Mouse (Mus musculus) cerebellum, postnatal 36 days (tissue): ENCODE data around the gene Zfhx3.

Experiments
- DNase-seq, 2 experiments: peaks; one replicate each; pipeline ENCODE4 v3.0.0; 2021 to 2022; ENCODE audit warnings: mixed read lengths in 2 of 2

The Zfhx3 gene

DNA sequence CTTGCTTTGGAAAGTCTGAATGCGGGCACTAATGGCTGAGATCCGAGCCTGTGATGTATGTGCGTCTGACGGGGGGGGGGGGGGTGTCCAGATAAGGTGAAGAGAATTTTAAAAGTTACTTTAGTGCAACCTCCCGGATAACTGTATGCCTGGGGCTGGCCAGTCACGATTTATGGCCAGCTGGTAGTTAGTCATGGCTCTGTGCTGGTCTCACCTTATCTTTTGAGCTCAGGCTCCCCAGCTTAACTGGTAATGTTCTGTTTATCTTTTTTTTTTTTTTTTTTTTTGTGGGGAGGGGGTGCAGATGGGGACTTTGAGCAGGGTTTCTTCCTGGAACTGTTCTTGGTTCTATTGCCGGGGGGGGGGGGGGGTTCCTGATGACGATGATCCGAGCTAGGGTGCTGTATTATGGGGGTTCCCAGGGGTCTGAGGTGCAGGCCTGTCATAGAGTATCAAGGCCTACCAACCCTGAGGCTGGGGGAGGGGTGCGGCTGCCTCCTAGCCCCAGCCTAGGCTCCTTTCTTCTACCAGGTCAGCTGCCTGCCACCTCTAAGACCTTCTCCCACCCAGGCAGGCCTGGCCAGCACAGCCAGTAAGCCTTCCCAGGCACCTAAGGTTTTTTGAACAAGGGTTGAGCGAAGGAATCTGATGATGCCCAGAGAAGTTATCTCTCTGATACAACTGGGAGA, 782.5 kb downstream of the Zfhx3 start:
- DNase-seq, result no peak

DNA sequence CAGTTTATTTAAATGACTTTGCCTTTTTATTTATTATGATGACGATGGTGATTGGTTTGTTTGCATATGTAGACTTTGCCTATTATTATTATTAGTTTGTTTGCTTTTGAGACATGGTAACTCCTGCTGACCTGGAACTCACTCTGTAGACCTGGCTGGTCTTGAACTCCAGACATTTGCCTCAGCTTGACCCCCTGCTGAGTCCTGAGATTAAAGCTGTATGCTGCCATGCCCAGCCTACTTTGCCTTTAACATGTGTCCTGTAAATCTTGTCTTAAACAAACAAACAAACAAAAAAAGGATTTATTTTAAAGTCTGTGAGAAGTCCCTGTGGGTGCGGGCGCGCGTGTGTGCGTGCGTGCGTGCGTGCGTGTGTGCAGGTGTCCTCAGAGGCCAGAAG, 783.2 kb downstream of the Zfhx3 start:
- DNase-seq, result no peak

DNA sequence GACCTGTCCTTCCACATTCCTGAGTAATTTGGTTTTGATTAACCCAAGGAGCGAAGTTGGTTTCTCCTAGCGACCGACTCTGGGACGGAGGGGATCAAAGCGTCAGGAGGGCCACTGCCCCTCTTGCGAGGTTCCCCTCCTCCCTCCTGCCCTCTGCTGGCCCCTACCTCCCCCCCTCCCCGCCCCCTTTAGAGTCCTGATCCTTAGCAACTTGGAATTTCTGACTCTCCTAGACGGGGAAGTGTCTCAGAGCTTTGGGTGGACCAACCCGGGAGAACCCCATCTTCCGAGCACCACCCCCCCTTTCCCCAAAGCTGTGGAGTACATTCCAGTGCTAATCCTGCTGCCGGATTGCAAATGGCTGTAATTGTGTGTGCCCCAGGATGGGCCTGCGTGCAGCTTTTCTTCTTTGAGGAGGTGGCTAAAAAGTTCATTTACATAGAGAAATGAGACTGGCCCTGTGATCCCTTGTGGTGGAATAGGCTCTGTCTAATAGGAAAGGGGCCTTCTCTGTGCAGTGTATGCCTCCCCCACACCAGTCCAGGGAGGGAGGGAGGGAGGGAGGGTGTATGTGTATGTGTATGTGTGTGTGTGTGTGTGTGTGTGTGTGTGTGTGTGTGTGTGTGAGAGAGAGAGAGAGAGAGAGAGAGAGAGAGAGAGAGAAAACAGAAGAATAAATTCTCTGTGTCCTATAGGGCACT, 784.2 kb downstream of the Zfhx3 start:
- DNase-seq, result no peak

DNA sequence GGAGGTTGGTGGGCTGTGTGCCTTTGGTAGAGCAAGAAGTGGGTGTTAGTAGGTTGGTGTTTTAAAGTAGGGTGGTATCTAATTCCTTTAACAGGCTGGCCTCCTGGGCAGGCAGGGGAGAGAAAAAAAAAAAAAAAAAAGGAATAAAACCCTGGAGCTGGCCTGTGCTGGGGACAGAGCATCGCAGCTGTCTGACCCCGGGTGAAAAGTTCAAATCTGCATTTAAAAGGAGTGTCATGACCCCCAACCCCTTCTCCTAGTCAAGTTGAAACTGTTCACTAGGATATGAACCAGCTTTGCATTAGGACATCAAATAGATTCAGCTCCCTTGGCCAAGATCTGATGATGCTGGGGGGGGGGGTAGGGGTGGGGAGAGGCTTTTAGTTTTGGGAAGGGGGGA, 786.7 kb downstream of the Zfhx3 start:
- DNase-seq, result no peak

DNA sequence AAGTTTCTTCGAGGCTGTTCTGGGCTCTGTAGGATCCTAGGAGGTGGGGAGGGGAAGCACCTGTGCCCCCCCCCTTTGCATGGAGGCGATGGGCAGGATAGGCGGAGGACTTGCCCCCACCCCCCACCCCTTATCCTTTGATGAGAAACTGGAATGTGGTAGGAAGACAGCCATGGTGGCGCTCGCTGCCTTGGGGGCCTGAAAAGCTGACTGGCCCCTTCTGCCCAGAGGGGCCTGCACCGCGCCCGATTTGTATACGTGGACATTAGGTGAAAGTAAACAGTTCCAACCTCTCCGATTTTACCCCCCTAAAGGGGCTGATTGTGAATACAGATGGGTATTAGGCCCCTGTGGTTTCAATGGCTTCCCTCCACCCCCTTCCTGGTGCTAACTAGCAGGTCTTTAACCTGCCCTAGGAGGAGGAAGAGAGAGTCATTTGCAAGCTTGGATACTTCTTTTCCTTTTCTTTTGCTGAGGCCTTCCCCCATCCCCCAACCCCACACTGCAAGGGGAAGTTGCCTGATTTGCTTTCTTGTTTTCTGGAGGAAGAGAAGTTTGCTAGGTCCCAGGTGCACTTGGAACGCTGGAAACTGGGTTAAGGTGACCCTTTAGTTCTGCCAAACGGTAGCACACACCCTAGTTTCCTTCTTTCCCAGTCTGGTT, 787.4 kb downstream of the Zfhx3 start:
- DNase-seq, result no peak

DNA sequence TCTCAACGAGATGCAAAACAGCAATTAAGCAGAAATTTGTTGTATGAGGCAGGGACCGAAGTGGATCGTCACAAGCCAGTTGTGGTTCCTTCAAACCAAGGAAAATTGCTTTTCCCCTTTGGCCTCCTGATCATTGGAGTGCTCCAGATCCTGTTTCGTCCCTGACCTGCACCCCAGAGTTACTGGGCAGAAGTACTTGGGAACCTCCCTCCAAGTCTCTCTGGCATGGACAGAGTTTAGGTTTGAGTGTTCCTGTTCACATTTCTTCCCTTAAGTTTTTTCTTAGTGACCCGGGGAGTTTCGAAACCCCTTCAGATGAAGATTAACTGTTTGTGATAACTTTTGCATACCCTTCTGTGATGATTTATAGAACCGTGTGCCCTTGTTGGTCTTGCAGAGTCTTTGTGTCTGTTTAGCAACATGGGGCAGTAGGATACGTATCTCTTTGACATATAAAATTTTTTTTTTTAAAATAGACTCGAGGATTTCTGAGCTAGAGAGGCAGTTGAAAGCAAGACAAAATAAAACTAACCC, 788.5 kb downstream of the Zfhx3 start:
- no peak for DNase-seq

DNA sequence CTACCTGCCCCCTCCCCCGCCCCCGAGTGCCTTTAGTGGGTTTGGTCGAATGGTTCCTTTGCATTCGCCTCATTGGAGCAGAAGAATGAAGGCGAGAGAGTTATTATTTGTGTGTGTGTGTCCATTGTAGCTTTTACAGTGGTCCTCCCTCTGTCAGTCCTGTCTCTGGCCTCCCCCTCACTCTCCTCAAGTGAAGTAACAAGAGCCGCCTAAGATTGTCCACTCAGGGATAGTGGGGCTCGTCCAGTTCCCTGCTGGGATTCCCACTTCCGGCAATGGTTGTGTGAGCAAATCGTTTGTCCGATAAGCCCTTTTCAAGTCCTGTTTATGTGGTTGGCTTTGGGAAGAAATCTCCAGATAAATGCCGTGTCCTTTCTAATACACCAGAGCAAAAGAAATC, 790.1 kb downstream of the Zfhx3 start:
- DNase-seq, result no peak

DNA sequence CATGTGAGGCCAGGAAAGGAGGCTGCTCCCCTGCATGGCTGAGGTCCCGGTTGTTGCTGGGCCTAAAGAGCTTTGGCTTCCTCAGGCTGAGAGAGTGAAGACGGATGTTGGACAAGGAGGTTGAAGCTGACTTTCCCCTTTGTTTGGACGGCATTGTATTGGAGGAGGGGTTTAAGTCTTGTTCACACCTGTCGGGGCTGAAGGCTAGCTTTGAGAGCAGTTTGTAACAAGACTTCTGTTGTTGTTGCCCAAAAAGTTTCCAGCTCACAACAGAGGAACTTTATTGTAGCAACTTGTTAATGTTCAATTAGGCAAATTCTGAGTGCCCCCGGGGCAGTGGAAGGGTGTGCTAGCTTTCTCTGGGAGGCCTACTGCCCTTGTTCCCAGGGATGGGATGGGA, 790.9 kb downstream of the Zfhx3 start:
- DNase-seq, result no peak

DNA sequence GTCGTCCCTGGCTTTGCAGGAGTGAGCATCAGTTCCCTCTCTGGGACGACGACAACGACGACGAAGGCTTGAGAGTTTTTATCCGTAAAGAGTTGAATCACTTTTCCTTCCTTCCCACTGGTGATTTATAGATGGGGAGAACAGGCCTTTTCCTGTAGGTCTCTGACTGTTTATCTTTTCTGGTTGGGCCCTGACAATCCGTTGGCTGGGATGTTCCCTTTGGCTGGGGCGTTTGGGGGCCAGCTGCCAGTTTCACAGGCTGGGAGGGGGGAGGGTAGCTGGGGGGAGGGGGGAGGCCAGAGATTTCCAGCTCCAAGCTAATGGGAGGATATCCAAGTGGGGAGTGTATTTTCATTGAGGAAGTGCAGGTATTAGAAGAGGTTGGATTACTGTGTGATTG, 794.0 kb downstream of the Zfhx3 start:
- DNase-seq, result no peak

DNA sequence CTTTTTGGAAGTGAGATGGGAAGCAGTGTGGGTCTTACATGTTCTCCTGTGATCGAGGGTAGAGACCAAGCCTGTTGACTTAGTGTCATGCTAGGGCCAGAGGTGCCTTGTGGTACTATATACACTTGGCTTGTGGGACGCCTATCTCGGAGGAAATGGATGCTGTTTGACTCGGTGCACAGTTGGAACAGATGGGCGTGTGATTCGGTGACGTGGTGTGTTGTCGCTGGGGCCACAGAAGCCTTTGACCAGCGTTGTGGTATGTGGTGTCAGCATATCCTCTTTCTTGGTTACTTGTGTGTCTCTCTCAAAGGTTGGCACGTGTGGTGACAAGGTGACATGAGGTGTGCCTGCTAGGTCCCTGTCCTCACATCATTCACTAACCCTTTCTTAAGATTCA, 795.7 kb downstream of the Zfhx3 start:
- no peak for DNase-seq

DNA sequence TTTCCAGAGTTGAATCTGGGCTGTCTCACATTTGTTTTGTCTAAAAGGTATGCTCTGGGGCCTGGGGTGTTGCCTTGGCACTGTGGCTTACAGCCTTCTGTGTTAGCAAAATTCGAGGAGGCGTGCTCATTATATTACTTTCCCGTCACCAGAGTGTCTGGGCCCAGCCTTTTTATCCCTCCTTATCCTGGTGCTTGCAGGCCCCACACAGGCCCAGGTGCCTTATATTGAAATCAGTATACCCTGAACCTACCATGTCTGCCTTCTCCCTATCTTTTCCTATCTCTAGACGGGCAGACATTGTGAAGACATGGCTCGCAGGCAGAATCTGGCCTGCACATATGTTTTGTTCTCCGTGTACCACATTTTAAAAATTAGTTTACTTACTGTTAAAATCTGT, 797.1 kb downstream of the Zfhx3 start:
- DNase-seq, result no peak

DNA sequence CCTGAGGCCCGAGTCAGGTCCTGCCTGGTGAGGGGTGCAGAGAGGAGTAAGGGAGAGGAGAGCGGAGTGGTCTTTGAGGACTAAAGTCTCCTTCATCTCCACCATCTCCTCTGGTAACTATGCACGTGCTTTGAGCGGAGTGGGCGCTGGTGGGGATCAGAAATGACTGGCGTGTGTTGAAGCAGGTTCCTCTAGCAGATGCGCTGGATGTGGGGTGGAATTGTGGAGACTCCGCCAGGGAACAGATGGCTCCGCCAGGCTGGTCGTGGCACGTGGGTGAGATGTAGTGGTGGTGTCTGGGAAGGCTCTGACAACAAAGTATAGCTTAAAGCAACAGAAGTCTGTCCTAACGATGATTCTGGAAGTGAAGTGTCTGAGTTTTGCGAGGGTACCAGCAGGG, 798.0 kb downstream of the Zfhx3 start:
- no peak for DNase-seq

DNA sequence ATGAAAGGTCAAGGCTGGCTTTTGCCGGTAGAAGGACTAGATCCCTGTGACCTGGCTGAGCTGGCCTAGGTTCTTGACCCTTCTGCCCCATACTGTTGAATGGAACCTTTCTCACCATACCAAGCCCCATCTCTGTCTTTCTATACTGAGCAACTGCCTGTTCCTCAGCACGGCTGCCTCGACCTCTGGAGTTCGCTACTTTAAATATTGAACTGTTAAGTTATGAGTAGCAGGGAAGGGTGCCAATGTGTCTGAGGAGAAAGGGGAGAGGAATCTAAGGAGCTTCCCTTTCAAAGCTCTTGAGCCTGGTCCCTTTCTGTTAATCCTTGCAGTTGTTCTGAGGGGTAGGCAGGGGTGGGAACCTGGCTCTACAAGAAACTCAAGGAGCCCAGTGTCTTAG, 799.2 kb downstream of the Zfhx3 start:
- DNase-seq, result no peak

DNA sequence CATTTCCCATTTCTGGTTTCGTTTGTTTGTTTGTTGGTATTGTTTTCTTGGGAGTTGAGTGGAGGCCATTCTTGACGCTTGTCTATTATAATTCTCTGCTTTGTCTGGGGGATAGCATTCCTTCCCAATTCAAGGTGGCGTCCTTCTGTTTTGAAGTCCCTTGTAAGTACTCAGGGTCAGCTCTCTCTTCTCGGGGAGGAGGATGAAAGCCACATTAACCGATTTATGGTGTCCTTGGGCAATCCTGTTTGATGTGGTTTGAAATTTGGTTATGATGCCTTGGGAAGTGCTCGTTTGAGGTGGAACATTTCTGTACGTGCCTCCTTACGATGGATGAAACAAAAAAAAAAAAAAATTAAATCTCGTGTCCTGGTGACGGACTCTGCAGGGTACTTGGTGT, 800.0 kb downstream of the Zfhx3 start:
- DNase-seq, result no peak

DNA sequence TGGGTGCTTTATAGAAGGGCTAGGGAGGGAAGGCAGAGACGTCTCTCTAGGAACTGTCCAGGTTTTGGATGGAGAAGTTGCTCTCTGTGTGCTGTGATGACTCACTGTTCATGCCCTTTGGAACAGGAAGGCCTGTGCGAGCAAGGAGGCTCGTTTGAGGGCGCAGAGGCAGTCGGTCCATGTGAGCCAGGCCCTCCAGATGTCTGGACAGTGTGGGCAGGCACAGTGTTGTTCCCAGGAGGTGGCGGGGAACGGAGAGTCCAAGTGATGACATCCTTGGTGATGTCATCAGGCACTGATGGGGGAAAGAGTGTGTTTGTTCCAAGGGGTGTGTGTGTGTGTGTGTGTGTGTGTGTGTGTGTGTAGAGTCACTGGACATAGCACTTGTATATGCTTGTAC, 800.8 kb downstream of the Zfhx3 start:
- no peak for DNase-seq

DNA sequence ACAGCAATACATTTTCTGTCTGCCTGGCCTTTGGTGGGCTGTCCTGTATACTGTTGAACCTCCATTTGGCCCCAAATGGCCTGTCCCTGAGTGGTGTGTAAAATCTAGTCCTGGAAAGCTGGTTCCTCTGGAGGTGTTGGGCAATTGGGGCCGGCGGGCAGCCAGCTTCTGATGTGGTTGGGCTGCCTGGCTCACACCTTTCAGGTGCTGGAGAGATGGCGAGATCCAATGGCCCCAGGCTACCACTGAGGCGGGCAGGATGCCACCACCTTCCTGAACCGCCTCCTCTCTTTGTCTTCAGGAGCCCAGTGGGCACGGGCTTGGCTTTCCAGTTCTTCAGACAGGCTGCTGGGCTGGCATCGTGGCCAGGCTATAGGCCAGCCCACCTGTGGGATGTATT, 803.1 kb downstream of the Zfhx3 start:
- DNase-seq, result no peak

DNA sequence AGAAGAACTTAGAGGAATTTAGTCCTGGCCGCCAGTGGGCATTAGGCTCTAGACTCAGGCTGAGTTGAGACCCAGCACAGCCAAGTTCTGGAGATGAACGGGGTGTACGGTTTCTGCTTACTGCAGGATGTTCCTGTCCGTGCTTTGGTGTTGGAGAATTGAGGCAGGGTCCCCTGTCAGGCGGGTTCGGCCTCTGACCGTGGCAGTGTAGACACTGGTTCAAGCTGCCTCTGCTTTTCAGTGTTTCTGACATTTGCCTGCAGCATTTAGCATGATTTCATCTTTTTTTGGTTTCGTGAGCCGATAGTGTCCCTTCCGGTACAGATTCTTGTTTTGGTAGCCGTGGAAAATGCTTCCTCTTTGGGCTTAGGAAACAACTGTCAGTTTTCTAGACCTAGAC, 805.7 kb downstream of the Zfhx3 start:
- no peak for DNase-seq

DNA sequence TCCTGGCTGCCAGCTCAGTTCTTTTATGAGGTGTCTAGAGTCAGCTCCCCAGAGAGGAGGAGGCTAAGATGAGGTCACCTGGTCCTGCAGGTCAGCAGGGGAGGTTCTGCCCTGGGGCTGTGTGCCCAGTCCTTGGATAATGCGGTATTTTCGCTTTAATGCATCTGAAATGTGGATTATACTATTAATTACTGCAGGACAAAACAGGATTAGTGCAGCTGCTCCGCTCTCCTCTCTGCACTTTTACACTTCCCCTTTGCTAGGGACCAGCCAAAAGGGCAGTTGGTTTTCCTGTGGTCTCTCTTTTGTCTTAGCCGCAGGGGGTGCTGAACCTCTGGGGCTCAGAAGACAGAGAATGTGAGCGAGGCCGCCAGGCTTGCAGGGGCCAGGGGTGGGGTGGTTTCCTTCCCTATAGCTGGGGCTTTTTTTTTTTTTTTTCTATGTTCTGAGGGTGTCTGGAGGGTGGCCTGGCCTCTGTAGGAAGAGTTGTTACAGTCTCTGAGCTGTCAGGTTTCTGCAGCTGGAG, 806.5 kb downstream of the Zfhx3 start:
- DNase-seq, result no peak

DNA sequence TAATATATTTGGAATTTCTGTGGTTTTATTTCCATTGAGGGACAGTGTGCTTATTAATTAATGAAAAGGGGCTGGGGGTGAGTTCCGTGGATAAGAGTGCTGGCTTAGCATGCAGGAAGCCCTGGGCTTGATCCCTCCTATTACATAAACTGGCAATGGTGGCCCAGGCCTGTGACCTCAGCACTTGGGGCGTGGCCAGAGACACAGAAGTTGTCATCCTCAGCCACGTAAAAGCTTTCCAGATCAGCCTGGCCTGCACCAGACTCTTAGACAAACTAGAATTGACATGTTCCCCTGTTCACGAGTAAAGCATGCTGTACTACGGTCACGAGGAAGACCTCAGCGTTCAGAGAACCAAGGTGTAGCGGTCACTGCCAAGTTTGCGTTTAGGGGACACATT, 808.4 kb downstream of the Zfhx3 start:
- no peak for DNase-seq

DNA sequence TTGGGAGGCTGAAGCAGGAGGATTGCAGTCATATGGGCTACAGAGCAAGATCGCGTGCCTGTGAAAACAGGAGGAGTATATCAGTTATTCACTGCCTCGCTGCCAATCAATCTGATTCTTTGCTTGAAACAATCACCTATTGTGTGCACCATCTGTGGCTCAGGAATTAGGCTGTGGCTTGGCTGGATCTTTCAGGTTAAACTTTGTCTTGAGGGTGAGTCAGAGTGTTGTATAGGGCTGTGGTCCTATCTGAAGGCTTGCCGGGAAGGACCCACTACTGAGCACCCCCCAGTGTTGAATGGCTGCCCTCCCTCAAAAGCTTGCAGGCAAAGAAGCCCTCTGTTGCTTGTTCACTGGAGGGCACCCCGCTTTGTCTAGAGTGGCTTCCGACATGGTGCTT, 812.1 kb downstream of the Zfhx3 start:
- DNase-seq, result no peak

DNA sequence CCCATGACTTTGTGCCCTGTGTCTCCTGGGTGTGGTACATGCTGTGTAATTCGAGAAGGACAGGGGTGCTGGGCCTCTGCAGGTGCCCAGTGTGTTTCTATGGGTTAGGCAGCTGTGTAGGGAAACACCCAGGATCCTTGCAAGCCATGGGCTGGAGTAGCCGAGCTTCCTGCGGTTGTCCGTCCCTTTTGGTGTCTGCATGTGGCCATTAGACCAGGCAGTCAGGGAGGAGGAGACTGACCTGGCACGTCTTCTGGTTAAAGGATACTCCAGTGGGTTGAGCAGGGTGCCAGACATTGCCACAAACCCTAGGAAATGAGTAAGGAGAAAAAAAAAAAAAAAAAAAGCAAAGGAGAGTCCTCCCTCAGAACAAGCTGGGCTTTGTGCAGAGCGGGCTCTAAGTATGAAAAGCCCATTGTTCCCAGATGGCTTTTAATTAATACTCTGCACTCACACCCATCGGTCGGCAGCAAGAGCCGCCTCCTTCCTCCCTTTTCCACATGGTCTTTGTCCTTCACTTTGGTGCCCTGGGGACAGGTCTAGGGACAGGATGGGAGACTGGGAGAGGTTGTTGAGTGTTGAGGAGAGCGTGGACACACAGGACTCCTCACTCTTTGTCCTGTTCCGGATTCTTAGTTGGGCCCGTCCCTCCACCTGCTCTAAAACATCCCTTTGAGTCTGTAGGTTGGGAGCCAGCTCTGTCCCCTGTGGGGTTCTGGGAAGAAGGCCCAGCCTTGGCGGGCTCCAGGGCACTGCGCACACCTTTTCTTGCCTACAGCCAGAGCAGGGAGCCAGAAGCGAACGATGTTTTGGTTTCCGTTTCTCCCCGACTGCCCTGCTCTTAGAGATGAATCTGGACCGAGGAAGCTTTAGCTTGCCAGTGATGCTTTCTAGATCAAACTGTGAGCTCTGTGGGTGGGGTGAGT, 813.2 kb downstream of the Zfhx3 start:
- peak; percentile 61 to 66 for DNase-seq

DNA sequence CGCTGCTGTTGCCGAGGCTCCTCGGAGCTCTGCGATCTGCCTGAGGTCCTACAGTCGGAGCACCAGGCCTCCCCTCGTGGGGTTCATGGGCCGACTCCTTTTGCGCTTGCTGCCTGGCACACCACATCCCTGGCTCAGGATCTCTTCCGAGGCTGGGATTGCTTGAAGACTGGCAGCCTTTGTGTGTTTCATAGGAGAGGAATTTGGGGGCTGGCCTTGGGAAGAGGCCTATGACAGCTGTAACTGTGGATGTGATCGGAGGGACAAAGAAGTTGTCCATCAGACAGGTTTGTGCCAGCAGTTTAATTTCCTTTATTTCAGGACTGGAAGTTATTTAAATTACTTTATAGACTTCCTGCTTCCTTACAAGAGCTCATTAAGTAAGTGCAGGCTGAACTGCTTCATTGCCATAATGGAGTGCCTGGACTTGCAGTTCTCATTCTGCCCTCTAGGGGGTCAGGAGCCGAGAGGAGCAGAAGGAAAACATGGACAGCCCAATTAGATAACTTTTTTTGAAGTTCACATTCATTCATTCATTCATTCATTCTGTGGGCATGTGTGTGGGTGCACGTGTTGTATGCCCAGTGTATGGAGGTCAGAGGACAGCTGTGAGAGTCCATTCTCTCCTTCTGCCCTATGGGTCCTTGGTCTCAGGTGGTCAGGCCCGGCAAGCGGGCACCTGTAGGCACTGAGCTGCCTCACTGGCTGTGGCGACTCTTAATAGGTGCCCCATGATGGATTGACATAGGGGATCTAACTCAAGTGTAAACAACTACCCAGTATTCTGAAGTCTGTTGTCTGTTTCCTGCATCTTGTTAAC, 817.3 kb downstream of the Zfhx3 start:
- peak; percentile 51 to 53 for DNase-seq
